Mouse (Mus musculus): ENCODE data around the gene Cst13. TPM values are rescaled to one million over a fixed set of nuclear protein-coding genes. Genes with fewer than 3 reads are reported as not detected.
A peak's percentile ranks its signal among the peaks of the same experiment; 100 is the strongest.

Cst13 gene
- polyA plus RNA-seq, 1 experiment, result not detected

- no peak for DNase-seq (ENCODE audit: low read depth, low spot score)
Observed at GRCm38 (mm10) chr2:148874224-148874616, 54.3 kb downstream of the Cst13 start.

GRCm38 (mm10) chr2:148874617-148875334, 54.9 kb downstream of the Cst13 start:
- no peak for DNase-seq (ENCODE audit: low read depth, low spot score)
- under 1% methylated on average over 34 of the region's 34 CpGs for WGBS

More at GRCm38 (mm10) chr2:148874224-148874616, 54.3 kb downstream of the Cst13 start:
- 31% methylated on average over 3 of the region's 3 CpGs for WGBS

GRCm38 (mm10) chr2:148875335-148875811, 55.5 kb downstream of the Cst13 start, which contains the start of gene Cst3:
TSS of gene Cst3 (minus strand) at chr2:148875692.
- DNase-seq (ENCODE audit: low read depth, low spot score), result peak; percentile 57
- under 1% methylated on average over 19 of the region's 19 CpGs for WGBS

- 25% methylated on average over 3 of the region's 3 CpGs for WGBS
- DNase-seq (ENCODE audit: low read depth, low spot score), result no peak
Observed at GRCm38 (mm10) chr2:148877016-148877770, 57.3 kb downstream of the Cst13 start.

- no peak for DNase-seq (ENCODE audit: low read depth, low spot score)
- WGBS, result 7% methylated on average over 2 of the region's 2 CpGs
Observed at GRCm38 (mm10) chr2:148878641-148879130, 58.8 kb downstream of the Cst13 start.

- WGBS, result 61% methylated on average over 1 of the region's 1 CpGs
- no peak for DNase-seq (ENCODE audit: low read depth, low spot score)
Observed at GRCm38 (mm10) chr2:148879199-148879598, 59.3 kb downstream of the Cst13 start.

Other genes with a start within 250 kb of the Cst13 start
- 25.5 and 26.6 TPM in 2 replicates for gene Nxt1, start 147.5 kb upstream of the Cst13 start, polyA plus RNA-seq (2012; rRNA removed)
- 4.0 and 5.2 TPM in 2 replicates for gene Gzf1, start 139.1 kb upstream of the Cst13 start, polyA plus RNA-seq (2012; rRNA removed)
- gene Napb, start 87.6 kb upstream of the Cst13 start, polyA plus RNA-seq (2012; rRNA removed), result 0.58 and 0.74 TPM in 2 replicates
- not detected in 2 replicates for gene Cstl1, start 69.7 kb upstream of the Cst13 start, polyA plus RNA-seq (2012; rRNA removed)
- not detected in 2 replicates for gene Cst11, start 48.6 kb upstream of the Cst13 start, polyA plus RNA-seq (2012; rRNA removed)
- gene 8030411F24Rik, start 38.1 kb upstream of the Cst13 start, polyA plus RNA-seq (2012; rRNA removed), result not detected in 2 replicates
- gene Cst12, start 30.7 kb upstream of the Cst13 start, polyA plus RNA-seq (2012; rRNA removed), result not detected in 2 replicates
- not detected in 2 replicates for gene Cst8, start 21.3 kb upstream of the Cst13 start, polyA plus RNA-seq (2012; rRNA removed)
- not detected in 2 replicates for gene Cst9, start 15.1 kb downstream of the Cst13 start, polyA plus RNA-seq (2012; rRNA removed)
- 0.14 and 0.21 TPM in 2 replicates for gene 9230104L09Rik, start 45.0 kb downstream of the Cst13 start, polyA plus RNA-seq (2012; rRNA removed)
- 418 and 430 TPM in 2 replicates for gene Cst3, start 55.6 kb downstream of the Cst13 start, polyA plus RNA-seq (2012; rRNA removed)
- gene Gm1330, start 183.2 kb downstream of the Cst13 start, polyA plus RNA-seq (2012; rRNA removed), result not detected in 2 replicates
- gene Gm10750, start 197.2 kb downstream of the Cst13 start, polyA plus RNA-seq (2012; rRNA removed), result not detected in 2 replicates